Mouse (Mus musculus) kidney, adult 9 months (tissue): ENCODE data around the gene Lmf2.

Experiments
- DNase-seq: peaks from one replicate; pipeline ENCODE4 v3.0.0; 2022

The Lmf2 gene

DNA sequence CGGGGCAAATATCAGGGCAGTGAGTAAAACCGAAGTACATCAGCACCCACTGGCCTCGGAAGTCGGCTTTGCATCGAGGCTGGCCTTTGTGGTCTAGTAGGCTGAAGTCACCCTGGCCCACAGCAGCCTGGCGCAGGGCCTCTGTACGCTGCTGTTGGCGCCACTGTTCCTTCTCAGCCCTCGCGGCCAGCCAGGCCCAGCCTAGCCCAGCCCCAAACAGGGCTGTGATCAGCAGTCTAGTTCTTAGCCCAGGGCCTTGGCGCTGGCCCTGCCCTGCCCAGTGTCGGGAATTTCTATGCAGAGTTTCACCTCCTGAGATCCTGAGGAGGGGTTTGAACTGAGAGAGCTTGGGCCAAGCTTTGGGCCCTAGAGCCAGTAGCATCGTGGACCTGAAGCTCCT lies 16.6 kb upstream of the Lmf2 start:
- DNase-seq: no peak

DNA sequence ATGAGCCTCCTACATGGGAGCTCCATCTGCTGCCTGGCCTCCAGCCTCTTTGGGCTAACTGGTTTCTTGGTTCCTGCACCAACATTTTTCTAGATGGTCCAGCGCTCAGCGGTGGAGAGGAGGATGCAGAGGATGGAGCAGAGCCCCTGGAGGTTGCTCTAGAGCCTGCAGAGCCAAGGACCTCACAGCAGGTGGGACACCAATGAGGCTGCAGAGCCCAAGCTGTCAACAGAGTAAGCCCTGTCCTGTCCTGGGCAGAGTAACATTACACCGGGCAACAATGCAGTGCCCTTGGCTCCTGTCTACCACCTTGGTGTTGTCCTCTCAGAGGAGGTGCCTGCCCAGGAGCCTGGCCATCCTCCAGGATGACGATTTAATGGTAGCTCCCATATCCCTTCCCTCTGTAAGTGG lies 9.7 kb upstream of the Lmf2 start:
- no peak for DNase-seq

GRCm38 (mm10) chr15:89363051-89363450 lies 7.6 kb upstream of the Lmf2 start:
- no peak for DNase-seq

DNA sequence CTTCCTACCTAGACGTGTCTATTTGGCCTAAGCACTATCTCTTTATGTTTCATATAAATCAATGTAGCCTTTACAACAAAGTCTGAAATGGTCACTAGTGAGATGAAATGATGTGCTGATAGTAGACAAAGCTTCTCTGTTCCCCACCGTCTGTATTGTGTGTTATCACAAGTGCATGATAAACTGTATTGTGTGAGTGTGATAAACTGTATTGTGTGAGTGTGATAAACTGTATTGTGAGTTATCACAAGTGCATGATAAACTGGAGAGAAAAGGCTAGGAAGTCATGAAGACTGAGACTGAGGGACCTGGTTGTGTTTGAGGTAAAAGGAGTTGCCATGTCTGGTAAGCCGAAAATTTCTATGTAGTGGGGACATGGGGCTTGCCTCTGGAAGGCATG lies 3.3 kb upstream of the Lmf2 start:
- DNase-seq: no peak

- peak; percentile 65 for DNase-seq
Measured at GRCm38 (mm10) chr15:89356372-89356771, 913 bp upstream of the Lmf2 start.

DNA sequence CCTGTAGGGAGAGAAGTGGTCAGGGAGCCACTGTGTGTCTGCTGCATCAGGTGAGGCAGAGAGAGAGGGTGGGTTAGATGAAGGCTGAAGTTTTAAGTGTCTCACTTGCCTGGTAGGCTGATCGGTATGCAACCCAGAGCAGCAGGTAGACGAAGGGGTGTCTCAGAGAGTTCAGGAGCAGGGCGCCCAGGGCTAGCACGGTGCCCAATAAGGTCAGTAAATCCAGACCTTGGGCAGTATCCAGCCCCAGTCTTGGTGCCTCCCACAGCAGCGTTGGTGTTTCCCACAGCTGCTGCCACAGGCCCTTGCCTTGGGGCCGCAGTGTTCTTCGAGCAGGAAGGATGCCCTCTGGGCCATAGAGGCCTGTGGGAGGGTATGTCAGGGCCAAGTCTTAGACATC lies 1.0 kb downstream of the Lmf2 start:
- DNase-seq: no peak

GRCm38 (mm10) chr15:89353837-89354236 lies 1.6 kb downstream of the Lmf2 start:
- DNase-seq: no peak

GRCm38 (mm10) chr15:89352795-89353194 lies 2.7 kb downstream of the Lmf2 start:
- no peak for DNase-seq

GRCm38 (mm10) chr15:89352054-89352453 lies 3.4 kb downstream of the Lmf2 start:
- no peak for DNase-seq

DNA sequence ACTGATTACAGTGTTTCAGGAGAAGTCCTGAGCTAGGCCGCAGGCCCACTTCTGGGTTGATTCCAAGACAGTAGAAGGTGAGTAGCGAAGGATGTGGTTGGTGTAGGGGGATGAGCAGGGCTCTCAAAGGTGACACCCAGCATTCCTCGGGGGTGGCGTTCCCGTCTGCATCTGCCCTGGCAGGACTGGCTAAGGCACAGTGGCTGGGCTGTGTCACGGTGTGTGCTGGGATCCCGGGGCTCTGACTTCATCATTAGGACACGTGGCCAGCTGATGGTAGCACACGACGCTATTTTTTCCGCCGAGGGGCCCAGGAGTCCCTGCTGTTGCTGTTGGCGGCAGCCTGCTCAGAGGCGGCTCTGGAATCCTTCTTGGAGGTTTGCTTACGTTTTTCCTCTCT lies 4.2 kb downstream of the Lmf2 start:
- no peak for DNase-seq

DNA sequence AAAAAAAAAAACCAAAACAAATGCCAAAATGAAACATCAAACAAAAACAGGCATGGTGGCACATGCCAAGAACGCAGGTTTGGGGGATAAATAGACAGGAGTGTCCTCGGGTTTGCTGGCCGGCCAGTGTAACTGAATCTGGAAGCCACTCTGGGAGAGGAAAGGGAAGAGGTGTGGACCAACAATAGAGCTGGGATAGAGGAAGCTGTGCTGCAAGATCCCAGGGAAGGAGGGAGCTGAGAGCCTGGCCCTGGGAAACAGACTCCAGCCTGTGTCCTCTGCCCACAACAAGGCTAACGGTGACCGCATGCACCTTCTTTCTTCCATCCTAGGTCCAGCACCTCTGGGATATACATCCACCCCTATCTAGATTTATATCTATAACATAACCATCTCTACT lies 5.0 kb downstream of the Lmf2 start:
- DNase-seq: no peak

DNA sequence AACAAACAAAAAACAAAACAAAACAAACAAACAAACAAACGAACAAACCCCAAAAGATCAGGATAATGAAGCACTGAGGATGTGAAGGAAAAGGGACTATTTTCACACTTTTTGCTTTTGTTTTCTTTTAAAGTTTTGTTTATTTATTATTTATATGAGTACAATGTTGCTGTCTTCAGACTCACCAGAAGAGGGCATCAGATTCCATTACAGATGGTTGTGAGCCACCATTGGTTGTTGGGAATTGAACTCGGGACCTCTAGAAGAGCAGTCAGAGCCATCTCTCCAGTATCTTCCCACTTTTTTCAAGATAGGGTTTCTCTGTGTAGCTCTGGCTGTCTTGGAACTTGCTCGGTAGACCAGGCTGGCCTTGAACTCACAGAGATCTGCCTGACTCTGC lies 12.1 kb downstream of the Lmf2 start:
- no peak for DNase-seq

GRCm38 (mm10) chr15:89341678-89342077 lies 13.8 kb downstream of the Lmf2 start:
- no peak for DNase-seq

DNA sequence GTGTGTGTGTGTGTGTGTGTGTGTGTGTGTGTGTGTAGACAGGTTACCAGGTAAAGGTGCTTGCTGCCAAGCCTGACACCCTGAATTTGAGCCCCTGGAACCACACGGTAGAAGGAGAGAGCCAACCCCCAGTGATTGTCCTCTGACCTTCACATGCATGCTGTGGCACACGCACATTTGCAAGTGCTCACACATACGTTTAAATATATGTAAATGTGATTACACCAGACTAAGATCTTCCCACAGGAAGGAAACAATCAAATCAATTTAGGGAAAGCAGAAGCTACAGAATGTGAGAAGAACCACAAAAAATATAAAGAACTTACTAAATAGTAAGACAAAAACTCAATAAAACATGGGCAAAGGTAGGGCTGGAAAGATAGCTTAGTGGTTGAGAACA lies 15.3 kb downstream of the Lmf2 start:
- no peak for DNase-seq

DNA sequence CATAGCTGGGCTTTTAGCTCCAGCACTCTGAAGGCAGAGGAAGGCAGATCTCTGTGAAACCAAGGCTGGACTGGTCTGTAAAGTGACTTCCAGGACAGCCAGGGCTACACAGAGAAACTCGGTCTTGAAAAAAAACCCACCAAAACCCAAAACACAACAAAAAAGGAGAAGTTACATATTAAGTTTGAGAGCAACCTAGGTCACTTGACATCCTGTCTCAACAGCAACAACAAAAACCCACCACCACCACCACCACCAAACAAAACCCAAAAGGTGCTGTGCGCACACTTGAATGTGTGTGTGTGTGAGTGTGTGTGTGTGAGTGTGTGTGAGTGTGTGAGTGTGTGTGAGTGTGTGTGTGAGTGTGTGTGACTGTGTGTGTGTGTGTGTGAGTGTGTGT lies 15.8 kb downstream of the Lmf2 start:
- DNase-seq: no peak

DNA sequence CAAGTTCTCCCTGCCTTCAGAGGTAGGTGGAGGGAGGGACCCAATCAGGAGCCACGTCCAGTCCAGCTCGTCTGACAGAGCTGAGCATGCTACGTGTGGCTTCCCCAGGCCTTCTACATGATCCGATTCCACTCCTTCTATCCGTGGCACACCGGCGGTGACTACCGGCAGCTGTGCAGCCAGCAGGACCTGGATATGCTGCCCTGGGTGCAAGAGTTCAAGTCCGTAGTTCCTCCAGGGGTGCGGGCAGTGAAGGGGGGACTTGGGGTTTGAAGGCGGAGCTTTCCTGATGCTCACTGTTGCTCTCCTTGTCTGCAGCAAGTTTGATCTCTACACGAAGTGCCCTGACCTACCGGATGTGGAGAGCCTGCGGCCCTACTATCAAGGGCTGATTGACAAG lies 19.0 kb downstream of the Lmf2 start:
- DNase-seq: no peak

DNA sequence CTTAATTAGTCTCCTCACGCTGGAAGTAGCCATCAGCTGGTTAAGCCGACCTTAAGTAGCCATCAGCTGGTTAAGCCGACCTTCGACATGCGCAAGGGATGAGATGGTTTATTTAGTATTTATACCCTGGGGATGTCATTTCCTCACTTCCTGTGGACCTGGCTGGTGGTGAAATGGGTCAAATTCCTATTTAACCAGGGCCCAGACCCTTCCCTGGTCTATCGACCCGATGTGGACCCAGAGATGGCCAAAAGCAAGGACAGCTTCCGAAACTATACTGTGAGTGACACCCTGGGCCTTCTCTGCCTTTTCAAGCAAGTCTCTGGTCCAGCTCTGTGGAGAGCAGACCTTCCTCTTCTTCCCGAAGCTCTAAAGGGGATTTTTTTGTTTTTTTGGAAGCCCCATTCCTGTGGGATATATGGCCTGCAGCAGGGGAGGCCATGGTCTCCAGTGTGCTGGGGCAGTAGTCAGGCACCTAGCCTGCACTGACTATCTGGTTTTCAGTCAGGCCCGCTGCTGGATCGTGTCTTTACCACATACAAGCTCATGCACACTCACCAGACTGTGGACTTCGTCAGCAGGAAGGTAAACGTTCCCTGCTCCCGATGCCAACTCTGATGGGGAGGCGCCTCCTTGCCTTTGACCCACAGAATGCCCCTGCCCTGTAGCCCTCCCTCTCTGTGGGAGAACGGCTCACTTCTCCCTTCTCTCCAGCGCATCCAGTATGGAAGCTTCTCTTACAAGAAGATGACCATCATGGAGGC lies 20.5 kb downstream of the Lmf2 start:
- peak; percentile 57 for DNase-seq

DNA sequence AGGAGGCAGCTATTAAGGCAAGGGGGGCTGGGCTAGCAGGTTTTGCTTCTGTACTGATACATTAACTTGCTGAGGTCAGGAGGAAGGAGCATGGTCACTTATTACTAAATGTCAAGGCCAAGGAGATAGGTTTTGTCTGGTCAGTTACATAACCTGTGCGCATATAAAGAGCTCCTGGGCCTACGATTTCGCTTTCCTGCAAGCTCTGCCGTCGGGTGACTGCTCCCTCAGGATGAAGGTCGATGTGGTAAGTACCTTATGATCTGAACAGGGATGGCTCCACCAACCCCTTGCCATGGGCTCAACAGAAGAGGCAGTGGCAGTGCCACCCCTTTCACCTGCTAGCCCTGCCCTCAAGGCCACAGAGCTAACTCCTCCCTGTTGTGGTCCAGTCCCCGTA lies 21.2 kb downstream of the Lmf2 start, which contains the start of gene Miox:
Gene Miox (plus strand): TSS at position 128 of the 400 bp plus-strand sequence.
- DNase-seq: peak; percentile 97

DNA sequence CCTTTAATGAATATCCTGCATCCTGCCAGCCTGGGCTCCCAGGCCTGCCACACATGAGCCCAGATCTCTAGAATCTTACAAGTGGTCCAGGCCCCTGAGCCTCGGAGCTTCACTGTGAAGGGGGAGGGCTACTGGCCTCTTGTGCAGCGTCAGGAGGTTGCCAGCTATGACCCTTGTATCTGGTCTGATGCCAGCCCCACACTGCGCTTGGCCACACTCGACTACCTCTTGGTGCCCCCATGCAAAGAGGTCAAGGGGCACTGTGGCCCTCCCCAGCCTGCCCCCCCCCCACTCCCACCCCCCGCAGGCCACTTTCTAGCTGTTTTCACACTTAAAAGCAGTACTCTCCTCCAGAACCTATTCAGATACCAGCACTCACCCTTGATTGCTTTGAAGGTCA lies 29.0 kb downstream of the Lmf2 start:
- peak; percentile 89 for DNase-seq

DNA sequence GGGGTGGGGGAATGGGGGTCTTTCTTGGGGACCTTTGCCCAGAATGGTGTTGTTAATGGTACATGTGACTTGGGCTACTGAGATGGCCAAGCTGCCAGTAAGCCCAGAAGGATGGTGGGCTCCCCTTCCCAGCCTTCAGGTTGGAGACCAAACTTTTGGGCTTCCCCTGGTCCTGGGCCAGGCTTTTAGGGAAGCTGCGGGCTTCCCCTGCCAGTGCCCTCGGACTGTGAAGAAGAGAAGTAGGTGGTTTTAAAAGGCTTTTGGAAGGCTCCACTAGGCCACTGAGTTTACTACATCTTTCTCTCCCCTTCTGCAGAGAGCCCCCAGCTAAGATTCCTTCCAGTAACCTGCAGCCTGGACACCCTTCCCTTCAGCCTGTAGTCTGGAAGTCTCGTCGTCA lies 31.8 kb downstream of the Lmf2 start:
- no peak for DNase-seq

DNA sequence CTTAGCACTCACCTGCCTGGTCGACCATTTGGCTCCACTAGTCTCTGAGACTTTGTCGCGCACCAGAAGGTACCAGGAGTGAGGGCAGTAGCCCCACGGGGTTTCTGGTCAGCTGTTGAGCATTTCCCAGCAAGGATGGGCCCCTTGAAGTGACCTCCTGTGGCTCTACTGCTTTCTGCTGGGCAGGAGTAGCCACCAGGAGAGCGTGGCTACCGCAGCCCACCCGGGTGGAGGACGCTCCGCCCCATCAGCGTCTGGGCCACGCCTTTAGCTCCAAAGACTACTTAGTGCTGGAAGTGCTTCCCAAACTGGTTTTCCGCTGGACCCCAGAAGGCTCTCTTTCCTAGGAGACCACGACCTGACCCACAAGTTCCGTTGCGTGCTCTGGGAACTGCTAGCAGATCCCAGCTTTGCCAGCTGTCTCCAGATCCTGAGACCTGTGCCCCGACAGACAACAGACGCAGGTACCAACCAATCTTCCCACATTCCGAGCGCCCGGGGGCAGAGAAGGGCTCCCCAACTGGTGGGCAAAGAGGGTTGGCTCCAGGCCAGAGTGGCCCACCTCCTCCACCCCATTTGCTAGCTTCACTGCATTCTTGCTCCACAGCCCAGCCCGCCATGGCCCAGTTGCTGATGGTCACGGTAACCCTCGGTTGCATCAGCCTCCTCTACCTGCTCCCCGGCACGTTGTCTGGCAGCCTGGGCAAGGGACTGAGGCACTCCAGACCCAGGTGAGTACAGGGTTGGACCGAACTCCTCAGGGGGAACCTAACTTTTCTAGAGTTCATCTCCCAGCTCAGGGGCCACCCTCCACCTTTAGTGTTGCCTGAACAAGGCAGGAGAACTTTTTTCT lies 32.6 kb downstream of the Lmf2 start, which contains the start of gene Adm2:
Gene Adm2 (plus strand): TSS at position 51 of the 853 bp plus-strand sequence.
- no peak for DNase-seq

DNA sequence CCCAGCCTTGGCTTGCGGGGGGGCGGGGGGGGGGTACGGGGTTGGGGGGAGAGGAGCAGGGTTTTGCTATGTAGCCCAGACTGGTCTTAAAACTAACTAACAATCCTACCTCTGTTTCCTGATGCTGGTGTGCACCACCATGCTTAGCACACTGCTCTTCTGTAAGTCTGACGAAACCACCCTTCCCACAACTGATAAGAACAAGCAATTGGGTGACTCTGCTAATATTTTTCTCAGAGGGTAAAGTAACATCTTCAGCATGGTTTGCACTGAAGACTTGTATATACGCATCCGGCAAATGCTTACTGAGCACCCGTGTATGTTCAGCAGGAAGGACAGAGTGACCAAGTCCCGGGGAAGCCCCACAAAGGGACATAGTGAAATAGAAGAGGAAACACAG lies 34.2 kb downstream of the Lmf2 start:
- no peak for DNase-seq

- DNase-seq: peak; percentile 24
Measured at GRCm38 (mm10) chr15:89316146-89316545, 39.3 kb downstream of the Lmf2 start.

DNA sequence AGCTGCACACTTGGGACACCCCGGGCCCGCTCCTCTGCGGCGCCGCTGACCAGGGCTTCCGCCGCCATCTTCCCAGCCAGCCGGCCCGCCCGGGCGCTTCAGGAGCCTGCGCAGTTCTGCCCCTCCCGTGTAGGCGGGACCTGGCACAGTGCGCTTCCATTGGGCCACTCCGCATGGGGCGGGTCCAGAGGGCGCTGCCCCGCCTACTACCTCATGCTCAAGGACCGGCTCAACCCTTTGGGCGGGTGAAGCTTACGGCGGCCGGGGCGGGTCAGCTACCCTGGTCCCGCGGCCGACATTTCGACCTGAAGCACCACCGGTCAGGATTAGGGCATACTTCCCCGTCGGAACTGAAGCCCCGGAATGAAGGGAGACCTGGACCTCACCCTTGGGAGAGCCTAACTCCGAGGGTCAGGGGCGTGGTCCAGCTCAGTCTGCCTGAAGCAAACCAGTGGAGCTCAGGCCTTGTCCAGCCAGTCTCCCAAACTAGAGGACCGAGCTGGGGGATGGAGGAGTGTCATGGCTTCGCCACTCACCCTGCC lies 40.2 kb downstream of the Lmf2 start, which contains the start of gene Sbf1:
Gene Sbf1 (minus strand): TSS at position 122 of the 542 bp plus-strand sequence.
- DNase-seq: peak; percentile 99
